Mouse (Mus musculus) embryonic facial prominence, embryonic 15.5 days (tissue): ENCODE results near the gene Cbx6. TPM values are rescaled to one million over a fixed set of nuclear protein-coding genes. Genes with fewer than 3 reads are reported as not detected.
A peak's percentile ranks its signal among the peaks of the same experiment; 100 is the strongest.

Source experiments
- ATAC-seq: fragments of 200-750 bp; cut with Nextera tagmentation; 2 replicates; pipeline ENCODE4 v1.8.0; 2017; ENCODE audit warnings: low read depth, moderate TSS enrichment; ENCODE audit not compliant: insufficient number of reproducible peaks, low FRiP score, low TSS enrichment
- H3K27ac ChIP-seq: fragments of 300-500 bp; sonication (generic); replicated peaks from 2 replicates; pipeline ENCODE4 v1.5.1; 2015; ENCODE audit warnings: mild to moderate bottlenecking, inconsistent platforms
- H3K27me3 ChIP-seq: fragments of 300-500 bp; sonication (generic); 2 replicates; pipeline ENCODE4 v1.6.1; 2015; ENCODE audit warnings: inconsistent platforms
- H3K36me3 ChIP-seq: fragments of 300-500 bp; sonication (generic); 2 replicates; pipeline ENCODE4 v1.6.1; 2015; ENCODE audit warnings: mild to moderate bottlenecking, inconsistent platforms
- H3K4me1 ChIP-seq: fragments of 300-500 bp; sonication (generic); 2 replicates; pipeline ENCODE4 v1.6.1; 2015; ENCODE audit warnings: inconsistent platforms
- H3K4me2 ChIP-seq: fragments of 300-500 bp; sonication (generic); replicated peaks from 2 replicates; pipeline ENCODE4 v1.6.1; 2015; ENCODE audit warnings: mild to moderate bottlenecking, inconsistent platforms
- H3K4me3 ChIP-seq: fragments of 300-500 bp; sonication (generic); replicated peaks from 2 replicates; pipeline ENCODE4 v1.5.1; 2015; ENCODE audit warnings: mild to moderate bottlenecking, inconsistent platforms
- H3K9ac ChIP-seq: fragments of 300-500 bp; sonication (generic); 2 replicates; pipeline ENCODE4 v1.6.1; 2015; ENCODE audit warnings: inconsistent platforms
- H3K9me3 ChIP-seq: fragments of 300-500 bp; sonication (generic); replicated peaks from 2 replicates; pipeline ENCODE4 v1.6.1; 2016; ENCODE audit warnings: inconsistent platforms
- WGBS: fragments of 180-500 bp; shearing (Covaris S2); methylation state at CpG from one replicate; pipeline ENCODE4 v1.1.7; 2015; 5-methylcytosine and 5-hydroxymethylcytosine counted together
- polyA plus RNA-seq: library from polyadenylated mRNA; unstranded; fragments of >200 nt; fragmentation: Nextera tagmentation; extraction: Ambion mirVana; gene quantifications from 2 replicates; pipeline ENCODE4 v1.2.1, GENCODE M21; 2015

Gene Cbx6
- polyA plus RNA-seq, 1 experiment from 2014 or later = 90.7 TPM

DNA sequence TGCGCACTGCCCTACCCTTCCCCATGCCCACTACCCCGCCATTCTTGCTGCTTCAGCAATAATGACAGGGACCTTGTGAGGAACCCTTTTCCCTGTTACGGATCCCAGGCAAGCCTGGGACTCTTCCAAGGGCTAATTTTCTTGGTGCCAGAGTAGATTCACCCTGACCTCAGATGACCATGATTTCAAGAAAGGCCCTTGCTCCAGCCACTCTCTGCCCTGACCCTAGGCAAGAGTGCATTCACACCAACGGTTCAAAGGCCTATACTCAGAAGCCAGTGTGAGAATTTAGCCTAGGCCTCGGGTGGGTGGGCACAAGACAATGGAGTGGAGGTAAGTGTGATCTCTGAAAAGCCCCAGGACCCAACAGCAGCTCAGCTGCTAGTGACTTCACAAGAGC lies 5.1 kb downstream of the Cbx6 start:
- H3K27ac ChIP-seq = no peak overlapping the region
- no peak for ATAC-seq

DNA sequence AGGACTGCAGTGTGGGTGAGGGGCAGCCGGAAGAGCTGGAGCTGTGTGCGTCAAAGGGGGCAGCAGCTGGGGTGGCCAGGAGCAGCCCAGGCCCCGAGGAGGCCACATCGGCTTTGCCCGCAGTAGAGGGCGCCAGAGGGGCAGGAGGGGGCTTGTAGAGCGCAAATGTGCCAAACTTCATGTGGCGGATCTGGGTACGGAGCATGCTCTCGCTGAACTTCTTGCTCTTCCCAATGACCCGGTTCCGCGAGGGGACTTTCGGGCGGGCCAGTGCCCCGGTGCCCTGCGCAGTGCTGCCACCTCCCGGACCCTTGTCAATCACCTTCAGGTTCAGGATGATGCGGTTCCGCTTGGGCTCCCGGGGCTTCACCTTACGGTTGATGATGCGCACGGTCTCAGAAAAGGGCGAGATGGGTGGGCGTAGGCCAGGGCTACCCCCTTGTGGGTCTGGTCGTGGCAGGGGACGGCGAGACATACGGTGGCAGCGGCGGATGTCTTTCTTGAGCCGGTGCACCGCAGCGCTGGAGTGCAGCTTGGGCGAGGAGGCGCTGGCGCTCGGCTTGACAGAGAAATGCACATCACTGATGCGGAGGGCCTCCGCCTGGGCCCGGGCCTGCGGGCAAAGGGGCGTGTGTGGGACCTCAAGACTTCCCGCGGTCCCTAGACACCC lies 6.0 kb downstream of the Cbx6 start:
- H3K27me3 ChIP-seq = no peaks in the 10 kb centered on the region
- H3K4me3 ChIP-seq = no peak overlapping the region
- peak overlapping the region; percentile 24; the same call in 1 of the 2 replicates for H3K4me2 ChIP-seq
- no peaks in the 10 kb centered on the region for H3K9me3 ChIP-seq
- WGBS = 60% methylated on average over 46 of the region's 46 CpGs
- peaks cover 80% of the 10 kb centered on the region for H3K4me1 ChIP-seq
- no peak for ATAC-seq
- peaks cover 40% of the 10 kb centered on the region for H3K36me3 ChIP-seq
- no peak overlapping the region for H3K27ac ChIP-seq
- H3K9ac ChIP-seq = no peak overlapping the region

More for the DNA sequence above, 5.1 kb downstream of the Cbx6 start:
- Histone ChIP-seq H3K9ac (no peak overlapping the region), H3K27me3 (no peaks in the 10 kb centered on the region), H3K4me1 (peaks cover 79% of the 10 kb centered on the region), H3K4me3 (no peak overlapping the region), H3K4me2 (no peak overlapping the region), H3K36me3 (peaks cover 40% of the 10 kb centered on the region), H3K9me3 (no peaks in the 10 kb centered on the region)
- WGBS = 79% methylated on average over 5 of the region's 5 CpGs

DNA sequence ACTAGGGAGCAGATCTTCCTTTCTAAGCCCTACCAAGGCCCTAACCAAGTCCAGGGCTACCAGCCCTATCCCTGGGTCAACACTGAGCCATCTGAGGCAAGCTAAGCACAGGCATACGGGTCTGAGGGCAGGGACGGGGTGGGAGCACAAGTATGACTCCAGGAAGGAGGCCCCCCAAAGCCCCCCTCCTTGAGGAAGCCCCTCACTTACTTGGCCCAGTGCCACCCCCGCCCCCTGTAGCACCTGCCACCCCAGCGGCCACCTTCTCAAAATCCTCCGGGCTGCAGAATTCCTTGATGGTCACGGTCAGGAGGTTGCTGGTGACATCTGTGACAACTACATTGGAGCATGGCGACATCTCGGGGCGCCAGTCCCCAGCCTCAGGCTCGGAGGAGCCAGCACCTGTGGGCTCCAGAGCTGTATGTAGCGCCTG lies 6.7 kb downstream of the Cbx6 start:
- H3K27me3 ChIP-seq = no peaks in the 10 kb centered on the region
- WGBS = 82% methylated on average over 11 of the region's 11 CpGs
- H3K36me3 ChIP-seq = peaks cover 46% of the 10 kb centered on the region
- peaks cover 75% of the 10 kb centered on the region for H3K4me1 ChIP-seq
- H3K9ac ChIP-seq = no peak overlapping the region
- H3K4me3 ChIP-seq = no peak overlapping the region
- no peak overlapping the region for H3K27ac ChIP-seq
- ATAC-seq = no peak
- H3K4me2 ChIP-seq = no peak overlapping the region
- no peaks in the 10 kb centered on the region for H3K9me3 ChIP-seq

DNA sequence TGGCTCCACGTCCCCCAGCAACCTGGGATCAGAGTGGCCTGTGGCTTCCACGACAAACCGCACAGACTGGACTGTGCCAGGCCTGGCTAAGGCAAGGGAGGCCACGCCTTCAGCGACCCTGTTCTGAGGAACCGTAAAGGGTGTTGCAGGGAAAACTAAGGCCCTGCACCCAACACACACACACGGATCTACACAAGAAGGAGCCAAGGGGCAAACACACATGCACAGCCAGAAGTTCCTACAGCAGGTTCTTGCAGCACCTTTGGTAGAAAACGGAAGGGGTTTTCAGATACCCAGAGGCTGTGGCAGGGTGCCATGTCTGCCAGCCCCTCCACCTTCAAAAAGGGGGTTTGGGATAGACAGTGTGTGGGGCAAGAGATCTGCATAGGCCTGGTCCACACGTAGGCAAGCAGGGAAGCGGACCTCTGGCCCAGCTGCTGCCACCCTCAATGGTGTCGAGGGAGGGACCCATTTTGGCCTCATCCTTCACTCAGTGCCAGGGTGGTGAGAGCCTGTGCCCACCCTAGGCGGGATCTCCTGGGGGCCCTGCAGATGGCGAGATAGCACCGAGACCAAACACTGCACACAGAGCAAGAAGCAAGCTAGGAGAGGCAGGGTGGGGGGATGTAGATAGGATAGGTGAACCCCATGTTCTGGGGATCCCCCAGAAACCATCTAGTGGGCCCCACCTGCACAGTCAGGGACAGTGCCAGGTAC lies 7.3 kb downstream of the Cbx6 start:
- H3K9ac ChIP-seq = no peak overlapping the region
- no peak overlapping the region for H3K4me3 ChIP-seq
- H3K4me2 ChIP-seq = no peak overlapping the region
- peaks cover 42% of the 10 kb centered on the region for H3K36me3 ChIP-seq
- no peaks in the 10 kb centered on the region for H3K9me3 ChIP-seq
- no peak overlapping the region for H3K27ac ChIP-seq
- WGBS = 81% methylated on average over 14 of the region's 14 CpGs
- no peaks in the 10 kb centered on the region for H3K27me3 ChIP-seq
- peaks cover 70% of the 10 kb centered on the region for H3K4me1 ChIP-seq
- no peak for ATAC-seq

DNA sequence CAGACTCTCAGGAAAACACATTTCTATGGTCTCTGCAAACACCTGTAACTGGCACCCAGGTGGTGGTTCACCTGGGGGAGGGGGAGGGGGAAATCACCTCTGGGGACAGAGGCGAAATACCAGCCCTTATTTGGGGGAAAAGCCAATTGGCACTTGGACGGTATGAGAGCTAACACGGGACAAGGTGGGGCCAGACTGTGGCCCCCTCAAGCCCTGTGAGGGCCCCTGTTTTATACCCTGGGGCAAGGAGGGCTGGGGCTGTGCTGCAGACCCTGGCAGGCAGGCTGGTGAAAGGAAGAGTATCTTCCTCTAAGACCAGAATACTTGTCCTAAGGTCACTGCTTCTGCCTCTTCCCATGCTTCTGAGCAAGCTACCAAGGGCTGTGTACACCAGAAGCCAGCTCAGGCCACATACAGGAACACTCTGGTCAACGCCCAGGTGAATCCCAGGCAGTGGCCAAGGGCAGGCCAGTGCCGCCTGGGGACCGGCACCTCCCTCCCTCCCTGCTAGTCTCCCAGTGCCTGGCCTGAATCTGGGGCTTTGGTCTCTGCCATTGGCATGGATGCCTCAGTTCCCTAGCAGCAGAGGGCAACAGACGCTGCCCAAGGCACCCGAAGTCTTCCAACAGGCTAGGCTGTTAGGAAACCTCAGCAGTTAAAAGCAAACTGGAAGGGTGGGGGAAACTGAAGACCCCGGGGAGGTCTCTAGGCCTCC lies 8.1 kb downstream of the Cbx6 start:
- H3K27me3 ChIP-seq = no peaks in the 10 kb centered on the region
- no peak overlapping the region for H3K9ac ChIP-seq
- peaks cover 42% of the 10 kb centered on the region for H3K36me3 ChIP-seq
- ATAC-seq = no peak
- peak overlapping the region; percentile 5; the same call in 1 of the 2 replicates for H3K27ac ChIP-seq
- peaks cover 61% of the 10 kb centered on the region for H3K4me1 ChIP-seq
- no peak overlapping the region for H3K4me3 ChIP-seq
- no peak overlapping the region for H3K4me2 ChIP-seq
- no peaks in the 10 kb centered on the region for H3K9me3 ChIP-seq
- WGBS = 83% methylated on average over 9 of the region's 9 CpGs

DNA sequence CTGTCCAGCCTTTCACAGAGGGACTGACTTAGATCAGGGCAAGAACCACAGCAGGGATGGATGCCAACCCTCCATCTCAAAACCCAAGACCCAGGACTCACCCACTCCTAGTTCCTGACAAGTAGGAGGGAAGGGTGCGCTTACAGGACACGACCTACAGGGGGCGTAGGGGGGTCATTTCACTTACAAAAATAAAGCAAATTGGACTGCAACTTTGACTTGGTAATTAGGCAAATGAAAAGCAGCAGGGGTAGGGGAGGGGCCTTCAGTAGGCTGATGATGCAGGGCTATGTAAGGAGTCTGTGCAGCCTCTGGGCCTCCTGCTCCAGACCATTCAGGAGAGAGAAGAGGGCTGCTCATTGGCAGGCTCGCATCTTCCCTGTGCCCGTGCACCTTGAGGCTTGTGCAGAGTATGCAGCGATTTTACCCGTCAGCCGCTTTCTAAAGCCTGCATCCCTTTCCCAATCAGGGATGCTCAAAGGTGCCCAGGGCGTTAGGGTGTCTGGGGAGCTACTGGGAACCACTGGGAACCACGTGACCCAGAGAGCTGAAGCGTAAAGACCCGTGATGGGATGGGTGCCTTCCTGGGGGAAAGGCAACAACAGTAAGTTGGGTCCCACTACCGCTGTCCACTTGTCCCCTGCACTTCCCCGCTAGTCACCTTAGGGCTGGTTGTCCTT lies 9.2 kb downstream of the Cbx6 start:
- Histone ChIP-seq H3K4me3 (no peak overlapping the region), H3K4me2 (no peak overlapping the region), H3K9me3 (no peaks in the 10 kb centered on the region), H3K9ac (no peak overlapping the region), H3K27ac (no peak overlapping the region), H3K4me1 (peaks cover 57% of the 10 kb centered on the region), H3K27me3 (no peaks in the 10 kb centered on the region), H3K36me3 (peaks cover 42% of the 10 kb centered on the region)
- 55% methylated on average over 14 of the region's 14 CpGs for WGBS
- ATAC-seq = no peak

DNA sequence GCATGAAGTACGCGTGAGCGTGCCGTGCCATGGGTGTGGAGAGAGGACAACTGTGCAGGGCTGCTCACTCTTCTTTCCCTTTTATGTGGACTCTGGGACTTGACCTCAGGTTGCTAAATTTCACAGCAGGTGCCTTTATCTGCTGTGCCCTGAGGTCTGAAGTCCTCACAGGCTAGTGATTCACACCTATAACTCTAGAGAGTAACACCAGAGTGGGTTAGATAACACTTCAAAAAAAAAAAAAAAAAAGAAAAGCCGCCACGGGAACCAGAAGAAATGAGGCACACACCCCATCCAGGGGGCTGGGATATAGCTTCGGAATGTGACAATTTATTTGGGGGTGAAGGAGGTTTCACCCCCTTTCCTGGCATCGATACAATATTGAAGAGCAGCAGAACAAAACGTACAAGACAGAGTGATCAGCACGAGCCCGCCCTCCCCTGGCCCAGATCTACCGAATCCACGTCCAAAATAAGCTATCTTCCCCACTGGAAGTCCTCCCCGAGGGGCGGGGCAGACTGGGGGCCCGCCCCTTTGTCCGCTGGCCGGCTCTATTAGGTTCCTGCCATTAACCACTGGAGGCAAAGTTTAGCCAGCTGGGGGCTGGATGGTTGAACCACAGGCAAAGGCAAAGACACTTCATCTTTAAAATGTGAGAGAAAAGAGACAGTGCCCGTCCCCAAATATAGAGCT lies 10.8 kb downstream of the Cbx6 start:
- no peak overlapping the region for H3K4me2 ChIP-seq
- 64% methylated on average over 19 of the region's 19 CpGs for WGBS
- H3K9me3 ChIP-seq = no peaks in the 10 kb centered on the region
- peaks cover 35% of the 10 kb centered on the region for H3K36me3 ChIP-seq
- no peak overlapping the region for H3K4me3 ChIP-seq
- H3K27ac ChIP-seq = no peak overlapping the region
- no peaks in the 10 kb centered on the region for H3K27me3 ChIP-seq
- H3K9ac ChIP-seq = no peak overlapping the region
- H3K4me1 ChIP-seq = peaks cover 42% of the 10 kb centered on the region
- no peak for ATAC-seq

DNA sequence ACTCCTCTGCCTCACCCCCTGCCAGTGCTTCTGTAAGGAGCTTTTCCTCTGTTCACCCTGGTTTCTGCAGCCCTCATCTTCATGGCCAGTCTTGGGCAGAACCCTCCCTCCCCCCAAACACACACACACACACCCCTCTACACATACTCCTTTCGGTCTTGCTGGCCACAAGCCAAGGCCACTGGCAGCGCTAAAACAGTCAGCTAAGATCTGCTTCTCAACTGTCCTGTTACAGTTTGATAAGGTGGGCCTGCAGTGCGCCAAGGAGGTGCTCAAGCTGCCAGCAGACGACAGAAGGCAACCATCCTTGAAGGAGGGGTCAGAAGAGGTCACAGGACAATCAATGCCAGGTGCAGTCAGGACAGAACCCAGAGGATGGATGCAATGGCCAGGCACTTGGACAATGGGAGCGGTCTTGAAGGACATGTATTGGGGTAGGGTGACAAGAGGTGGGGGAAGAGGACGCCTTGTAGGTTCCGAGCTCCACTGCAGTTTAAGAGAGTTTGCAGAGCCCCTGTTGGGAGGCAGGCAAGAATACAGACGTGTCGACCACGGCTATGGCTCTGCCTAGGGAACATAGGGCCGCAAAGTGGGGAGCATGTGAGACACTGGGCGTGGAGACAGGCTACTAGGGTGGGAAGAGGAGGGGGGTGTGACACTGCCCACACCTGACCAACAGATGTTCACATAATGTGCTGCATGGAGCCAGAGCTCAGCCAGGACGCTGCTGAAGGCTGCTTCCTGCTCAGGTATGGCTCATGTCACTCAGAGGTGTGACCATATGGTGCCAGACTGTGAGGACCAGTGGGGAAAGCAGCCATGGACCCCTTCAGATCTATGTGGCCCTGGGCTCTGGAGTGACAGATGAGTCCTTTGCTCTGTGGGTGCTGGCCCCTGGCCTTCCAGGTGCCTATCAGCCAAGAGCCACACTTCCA lies 12.0 kb downstream of the Cbx6 start:
- no peaks in the 10 kb centered on the region for H3K9me3 ChIP-seq
- H3K4me3 ChIP-seq = no peak overlapping the region
- H3K36me3 ChIP-seq = peaks cover 23% of the 10 kb centered on the region
- 60% methylated on average over 13 of the region's 13 CpGs for WGBS
- peaks cover 30% of the 10 kb centered on the region for H3K4me1 ChIP-seq
- H3K9ac ChIP-seq = no peak overlapping the region
- H3K27ac ChIP-seq = no peak overlapping the region
- H3K27me3 ChIP-seq = no peaks in the 10 kb centered on the region
- H3K4me2 ChIP-seq = no peak overlapping the region
- ATAC-seq = no peak

DNA sequence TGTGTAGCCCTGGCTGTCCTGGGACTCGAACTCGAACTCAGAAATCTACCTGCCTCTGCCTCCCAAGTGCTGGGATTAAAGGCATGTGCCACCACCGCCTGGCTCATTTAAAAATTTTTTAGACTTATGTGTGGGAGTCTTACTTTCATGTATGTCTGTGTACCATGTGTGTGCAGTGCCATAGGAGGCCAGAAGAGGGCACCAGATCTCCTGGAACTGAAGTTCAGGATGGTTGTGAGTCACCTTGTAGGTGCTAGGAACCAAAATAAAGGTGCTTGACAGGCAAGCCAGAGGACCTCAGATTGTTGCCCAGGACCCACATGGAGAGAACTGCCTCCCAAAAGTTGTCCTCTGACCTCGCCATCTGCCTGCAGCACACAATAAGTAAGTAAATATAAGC lies 16.2 kb downstream of the Cbx6 start:
- H3K36me3 ChIP-seq = peaks cover 7% of the 10 kb centered on the region; the same call in 1 of the 2 replicates
- H3K27ac ChIP-seq = no peak overlapping the region
- ATAC-seq = no peak
- no peak overlapping the region for H3K4me3 ChIP-seq
- H3K4me2 ChIP-seq = no peak overlapping the region
- no peak overlapping the region for H3K9ac ChIP-seq
- H3K4me1 ChIP-seq = no peaks in the 10 kb centered on the region
- H3K9me3 ChIP-seq = no peaks in the 10 kb centered on the region
- 81% methylated on average over 4 of the region's 4 CpGs for WGBS
- H3K27me3 ChIP-seq = no peaks in the 10 kb centered on the region

DNA sequence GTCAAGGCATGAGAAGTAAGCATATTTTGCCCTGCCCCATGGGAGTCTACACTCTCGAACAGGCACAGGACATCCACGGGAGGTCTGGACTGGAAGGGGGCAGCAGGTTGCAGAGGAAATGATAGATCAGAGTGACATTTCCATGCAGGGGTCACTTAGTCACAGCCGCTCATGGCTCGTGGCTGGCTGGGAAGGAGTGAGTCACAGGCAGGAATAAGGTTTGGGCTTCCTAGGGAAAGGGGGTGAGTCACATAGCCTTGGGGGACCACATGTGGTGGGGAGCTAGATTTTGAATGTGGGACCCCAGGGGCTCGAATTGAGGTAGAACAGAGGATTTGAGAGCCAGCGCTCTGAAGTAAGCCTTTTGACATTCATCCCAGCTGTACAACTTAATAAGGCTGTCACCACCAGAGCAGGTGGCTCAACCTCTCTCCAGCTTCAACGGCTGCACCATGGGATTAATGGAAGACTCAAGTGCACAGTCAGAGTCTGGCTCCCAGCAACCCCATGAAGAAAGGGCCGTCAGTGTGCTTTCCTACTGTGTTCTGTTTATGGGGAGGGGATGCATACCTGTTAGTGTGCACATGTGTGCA lies 20.7 kb downstream of the Cbx6 start:
- H3K9ac ChIP-seq = no peak overlapping the region
- H3K36me3 ChIP-seq = no peaks in the 10 kb centered on the region
- no peak for ATAC-seq
- 43% methylated on average over 8 of the region's 8 CpGs for WGBS
- no peak overlapping the region for H3K27ac ChIP-seq
- no peaks in the 10 kb centered on the region for H3K9me3 ChIP-seq
- no peak overlapping the region for H3K4me3 ChIP-seq
- no peak overlapping the region for H3K4me2 ChIP-seq
- H3K4me1 ChIP-seq = no peaks in the 10 kb centered on the region
- 0 out of 2 replicates have a peak, but pooled peaks cover 9% of the 10 kb centered on the region for H3K27me3 ChIP-seq
